Mouse (Mus musculus): ENCODE measurements around the gene Pon1.

Pon1 gene

DNA sequence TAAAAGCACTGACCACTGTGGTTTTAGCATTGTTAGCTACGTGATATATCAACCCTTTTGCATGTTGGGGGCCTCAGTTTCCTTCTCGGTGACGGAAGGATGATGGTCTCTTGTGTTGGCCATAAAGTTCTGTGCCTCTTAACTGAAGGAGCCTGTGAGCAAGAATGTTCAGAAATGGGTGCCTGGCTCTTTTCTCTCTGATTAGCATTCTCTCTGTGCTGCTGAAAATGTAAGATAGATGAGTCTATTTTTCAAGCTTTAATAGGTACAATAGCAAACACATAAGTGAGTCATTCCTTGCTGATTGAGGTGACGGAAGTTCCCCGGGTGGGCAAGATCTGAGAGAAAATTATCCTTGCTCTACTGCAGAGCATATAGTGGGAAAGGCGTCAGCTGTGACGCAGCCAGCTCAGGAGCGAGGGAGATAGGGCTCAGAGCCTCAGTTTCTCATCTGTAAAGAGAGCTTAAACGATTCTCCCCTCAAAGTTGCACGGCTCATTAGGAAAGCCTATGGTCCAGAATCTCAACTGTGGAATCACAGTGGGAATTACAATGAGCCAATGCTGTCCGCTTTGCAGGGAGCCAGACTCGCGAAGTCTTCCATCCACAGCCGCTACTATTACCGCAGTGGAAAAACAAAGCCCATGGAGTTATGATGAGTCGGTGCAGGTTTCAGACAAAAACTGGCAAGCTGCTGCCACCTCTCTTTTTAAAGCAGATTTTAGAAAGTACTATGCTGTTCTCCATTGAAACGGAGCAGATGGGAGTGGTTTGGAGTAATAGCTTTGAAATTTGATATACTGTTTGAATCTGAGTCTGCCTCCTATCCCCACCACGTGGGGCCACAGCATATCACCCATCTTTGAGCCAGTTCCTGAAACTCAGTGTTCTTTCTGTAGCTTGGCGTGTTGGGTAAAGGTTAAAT, 15.5 kb downstream of the Pon1 start:
- no peak for DNase-seq (ENCODE audit: low spot score in 2 of 2)

DNA sequence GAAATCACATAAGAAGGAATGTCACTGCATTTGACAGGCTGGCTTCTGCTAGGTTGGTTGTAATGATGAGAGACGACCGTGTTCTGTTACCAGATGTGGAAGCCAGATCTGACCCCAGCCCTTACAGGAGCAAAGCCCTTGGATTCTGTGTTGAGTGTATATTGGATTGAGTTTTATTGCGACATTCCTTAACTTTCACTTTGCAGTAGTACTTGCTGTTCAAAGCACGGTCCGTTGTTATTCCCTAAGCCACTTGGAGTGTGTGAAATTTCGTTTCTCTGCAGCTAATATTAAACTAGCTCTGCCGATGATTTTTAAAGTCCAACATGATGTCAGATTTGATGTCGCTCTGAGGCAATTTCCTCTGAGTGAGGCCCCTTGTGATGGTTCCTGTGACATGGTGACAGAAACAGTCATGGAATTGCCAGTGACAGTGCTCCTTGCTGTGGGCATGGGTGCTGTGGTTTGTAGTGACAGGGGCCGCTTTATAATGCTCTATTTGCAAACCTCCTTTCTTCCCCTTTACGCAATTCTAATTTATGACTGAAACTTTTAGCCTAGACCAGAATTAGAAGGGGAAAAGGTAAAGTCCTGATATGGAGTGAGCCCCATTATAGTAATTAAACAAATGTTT, 19.4 kb downstream of the Pon1 start:
- DNase-seq (ENCODE audit: low spot score in 2 of 2) = no peak

DNA sequence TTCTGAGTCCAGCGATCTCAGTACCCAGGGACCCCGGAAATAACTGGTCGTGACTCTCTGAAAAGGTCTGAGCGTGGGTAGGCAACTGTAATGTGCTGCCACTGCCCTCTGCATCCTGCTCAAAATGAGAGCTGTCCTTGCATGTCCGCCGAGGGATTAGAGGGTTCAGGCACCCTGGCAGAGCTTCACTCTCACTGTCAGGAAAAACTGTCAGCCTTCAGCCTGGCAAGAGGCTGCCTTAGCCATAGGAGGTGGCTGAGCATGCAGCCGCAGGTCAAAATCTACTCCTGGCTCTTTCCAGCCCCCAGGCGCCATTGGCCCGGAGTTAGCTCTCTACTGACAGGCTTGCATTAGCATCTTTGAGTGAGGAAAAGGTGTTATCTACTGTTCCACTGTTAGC, 21.2 kb downstream of the Pon1 start:
- no peak for DNase-seq (ENCODE audit: low spot score in 2 of 2)

DNA sequence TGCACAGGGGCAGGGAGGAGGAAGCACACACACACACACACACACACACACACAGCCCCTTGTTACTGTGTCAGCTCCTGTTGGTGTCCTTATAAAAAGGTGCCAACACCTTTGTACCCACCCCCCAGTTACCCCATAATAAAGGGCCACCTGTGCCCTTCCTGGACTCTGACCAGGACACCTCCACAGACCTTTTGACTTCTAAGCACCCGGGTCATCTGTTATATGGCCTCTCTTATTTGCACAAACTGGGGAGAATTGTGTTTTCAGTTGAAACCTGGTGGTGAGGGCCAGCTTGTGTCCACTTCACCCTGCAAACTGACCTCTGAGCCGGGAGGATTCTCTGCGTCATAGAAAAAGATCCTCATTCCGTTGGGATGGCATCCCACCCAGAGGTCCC, 22.3 kb downstream of the Pon1 start:
- no peak for DNase-seq (ENCODE audit: low spot score in 2 of 2)

DNA sequence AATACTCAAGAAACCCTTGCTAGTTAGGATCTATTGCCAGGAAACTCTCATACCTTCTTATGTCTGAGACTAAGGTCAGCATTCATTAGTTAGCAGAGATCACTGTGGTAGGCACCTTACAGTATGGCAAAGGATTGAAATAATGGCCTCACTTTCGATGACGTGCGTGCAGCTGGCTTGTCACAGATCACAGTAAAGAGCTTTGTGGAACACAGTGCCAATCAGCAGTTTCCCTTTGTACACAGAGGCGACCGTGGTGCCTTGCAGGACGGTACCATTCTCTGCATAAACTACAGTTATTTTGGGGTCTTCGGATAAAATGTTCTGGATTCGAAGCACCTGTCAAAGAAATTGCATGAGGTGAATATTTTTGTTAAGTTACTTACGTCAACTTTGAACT, 25.6 kb downstream of the Pon1 start:
- no peak for DNase-seq (ENCODE audit: low spot score in 2 of 2)

DNA sequence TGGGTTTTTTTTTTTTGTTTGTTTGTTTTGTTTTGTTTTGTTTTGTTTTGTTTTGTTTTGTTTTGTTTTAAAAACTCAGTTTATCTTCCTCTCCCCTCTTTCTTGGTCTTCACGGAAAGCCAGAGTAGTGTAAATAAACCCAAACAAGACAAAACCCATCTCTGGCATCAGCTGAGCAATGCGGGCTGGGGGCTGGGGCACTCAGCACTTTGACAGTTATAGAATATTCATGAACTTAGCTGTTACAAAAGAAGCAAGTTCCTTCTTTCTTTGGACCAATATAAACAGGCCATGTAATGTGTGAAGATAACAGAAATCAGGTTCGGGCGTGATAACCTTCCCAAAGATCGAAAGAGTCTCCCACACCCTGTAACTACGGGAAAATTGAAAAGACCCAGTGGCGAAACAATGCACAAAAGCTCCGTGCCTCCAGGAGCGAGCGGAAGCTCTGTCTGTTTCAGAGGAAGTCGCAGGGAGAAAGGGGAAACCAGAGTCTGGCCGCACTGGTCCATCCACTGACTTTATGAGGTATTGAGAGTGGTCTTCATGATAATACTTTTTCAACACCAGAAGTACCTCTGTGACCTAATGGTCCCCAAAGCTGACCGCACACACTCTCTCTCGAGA, 26.6 kb downstream of the Pon1 start:
- no peak for DNase-seq (ENCODE audit: low spot score in 2 of 2)

DNA sequence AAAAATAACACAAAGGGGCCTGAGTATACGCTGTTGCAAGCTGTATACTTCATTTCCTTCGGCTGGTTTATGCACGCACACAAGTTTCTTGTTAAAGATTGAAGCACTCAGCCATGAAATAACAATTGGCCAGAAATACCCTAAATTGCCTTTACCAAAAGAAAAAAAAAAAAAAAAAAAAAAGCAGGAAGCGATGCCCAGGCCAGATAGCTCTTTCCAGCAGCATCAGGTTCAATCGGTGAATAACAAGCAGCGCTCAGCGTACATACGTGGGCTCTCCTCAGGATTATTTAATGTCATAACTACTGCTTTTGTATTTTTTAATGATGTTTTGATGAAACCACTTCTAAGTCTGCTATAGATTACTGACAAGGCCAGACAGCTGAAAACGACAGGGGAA, 28.9 kb downstream of the Pon1 start:
- no peak for DNase-seq (ENCODE audit: low spot score in 2 of 2)

DNA sequence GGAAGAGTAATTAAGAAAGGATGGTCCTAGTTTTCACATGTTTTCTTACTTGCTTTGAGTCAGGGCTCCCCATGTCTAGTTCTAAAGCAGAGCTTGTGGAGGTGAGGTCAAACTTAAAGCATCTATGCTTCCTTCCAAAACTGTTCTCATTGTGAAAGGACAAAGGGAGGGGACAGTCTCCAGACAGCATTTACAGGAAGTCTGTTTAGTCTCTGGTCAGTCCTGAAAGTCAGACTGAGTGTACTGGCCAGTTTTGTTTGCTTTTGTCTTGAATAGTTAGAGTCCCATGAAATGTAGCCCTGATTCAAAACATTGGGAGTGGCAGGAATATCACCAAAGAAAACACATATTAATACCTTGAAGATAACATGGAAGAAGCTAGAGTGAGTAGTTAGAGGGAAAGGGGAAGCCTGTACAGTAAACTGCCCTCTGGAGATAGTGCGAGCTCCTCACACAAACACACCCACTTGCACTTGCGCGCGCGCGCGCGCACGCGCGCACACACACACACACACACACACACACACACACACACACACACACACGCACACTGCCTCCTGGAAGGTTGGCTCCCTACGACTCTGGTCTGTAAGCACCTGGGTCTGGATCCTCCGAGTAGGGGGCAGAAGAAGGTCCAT, 30.1 kb downstream of the Pon1 start:
- no peak for DNase-seq (ENCODE audit: low spot score in 2 of 2)

DNA sequence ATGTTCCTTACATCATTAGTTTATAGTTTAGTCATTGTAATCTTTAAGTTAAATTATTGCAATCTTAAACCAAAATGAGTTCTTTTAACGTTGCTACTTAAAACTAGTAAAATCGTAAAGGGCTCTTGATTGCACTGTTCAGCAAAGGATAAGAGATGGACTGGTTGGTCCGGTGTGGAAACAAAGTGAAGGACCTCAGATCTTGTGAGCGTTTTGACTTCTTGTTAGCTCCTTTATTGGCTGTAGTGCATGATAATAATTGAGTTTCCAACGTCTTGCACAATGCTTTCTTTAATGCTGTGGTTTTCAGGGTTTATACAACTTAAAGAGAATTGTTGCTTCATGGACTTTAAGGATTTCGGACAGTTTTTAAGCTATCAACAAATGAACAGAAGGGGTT, 31.7 kb downstream of the Pon1 start:
- no peak for DNase-seq (ENCODE audit: low spot score in 2 of 2)

DNA sequence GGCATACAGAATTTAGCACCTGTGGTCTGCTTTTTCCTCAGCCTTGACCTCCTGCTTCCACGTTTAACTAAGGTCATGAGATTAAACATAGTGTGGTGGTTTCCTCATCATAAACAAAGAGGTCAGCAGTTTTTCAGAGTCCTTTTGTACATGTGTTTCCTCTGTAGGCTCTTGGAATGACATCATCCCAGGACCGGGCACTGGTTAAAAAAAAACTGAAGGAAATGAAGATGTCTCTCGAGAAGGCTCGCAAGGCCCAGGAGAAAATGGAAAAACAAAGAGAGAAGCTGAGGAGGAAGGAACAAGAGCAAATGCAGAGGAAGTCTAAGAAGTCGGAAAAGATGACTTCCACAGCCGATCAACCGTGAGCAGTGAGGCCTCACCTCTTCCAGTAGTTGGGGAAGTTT, 34.4 kb downstream of the Pon1 start:
- DNase-seq (ENCODE audit: low spot score in 2 of 2) = no peak

DNA sequence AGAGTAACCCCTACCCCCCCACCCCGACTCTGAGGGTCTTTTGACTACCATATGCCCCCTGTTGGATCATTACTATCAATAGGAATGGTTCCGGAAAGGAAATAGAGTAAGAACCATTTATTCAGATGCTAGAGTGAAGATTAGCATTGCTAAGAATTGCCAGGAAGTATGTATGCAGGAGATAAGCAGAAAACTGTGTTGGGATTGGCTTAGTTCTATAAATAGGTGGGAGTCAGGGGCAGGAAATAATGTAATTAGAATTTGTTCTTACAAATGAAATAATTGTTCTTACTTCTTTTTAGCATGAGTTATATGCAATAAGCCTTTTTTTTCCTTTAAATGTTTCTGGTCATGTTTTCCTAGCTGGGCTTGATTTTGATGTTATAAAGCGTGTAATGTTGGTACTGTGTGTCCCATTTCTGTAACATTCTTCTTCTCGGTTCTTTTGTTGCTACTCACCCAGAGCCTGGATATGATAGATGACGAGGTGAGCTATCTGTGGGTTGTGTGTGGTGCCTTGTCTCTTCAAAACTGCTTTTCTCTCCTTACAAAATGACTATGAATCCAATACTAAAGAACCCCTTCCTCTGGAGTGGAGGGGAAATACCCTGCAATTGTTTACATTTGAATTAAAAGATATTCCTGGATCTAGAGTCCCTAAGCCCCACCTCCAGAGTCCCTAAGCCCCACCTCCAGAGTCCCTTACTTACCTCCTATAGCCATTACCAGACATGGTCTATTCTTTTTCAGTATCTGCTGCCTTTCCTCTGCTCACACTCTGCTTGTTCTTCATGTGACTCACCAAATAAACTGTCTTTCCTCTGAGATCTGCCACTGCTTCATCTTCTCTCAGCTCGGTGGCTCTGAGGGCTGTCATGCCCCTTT, 37.0 kb downstream of the Pon1 start:
- DNase-seq (ENCODE audit: low spot score in 2 of 2) = no peak

DNA sequence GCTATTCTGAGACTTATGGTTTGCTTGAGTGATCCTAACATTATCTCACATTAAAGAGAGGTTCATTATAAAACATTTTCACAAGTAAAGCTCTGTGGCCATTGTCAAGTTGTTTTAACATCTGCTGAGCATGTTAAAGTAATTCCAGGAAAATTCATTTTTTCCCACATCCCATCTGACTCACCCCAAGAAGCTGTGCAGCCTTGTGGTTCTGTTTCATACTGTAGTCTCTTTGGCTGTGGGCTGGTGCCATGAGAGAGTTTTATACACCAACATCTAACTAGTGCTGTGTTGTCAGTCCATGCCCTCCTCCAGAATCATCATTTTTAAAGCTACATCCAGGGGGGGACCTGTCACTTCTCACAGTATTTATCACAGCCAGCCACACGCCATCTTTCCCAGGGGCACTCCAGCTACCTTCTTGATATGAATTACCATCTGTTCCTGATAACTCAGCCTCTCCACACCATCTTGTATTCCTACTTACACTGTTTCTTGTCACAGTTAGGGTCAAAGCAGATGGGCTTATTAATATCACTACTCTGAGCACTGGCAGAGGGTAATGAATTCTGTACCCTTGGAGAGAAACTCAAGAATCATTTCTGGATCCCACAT, 38.3 kb downstream of the Pon1 start:
- no peak for DNase-seq (ENCODE audit: low spot score in 2 of 2)

DNA sequence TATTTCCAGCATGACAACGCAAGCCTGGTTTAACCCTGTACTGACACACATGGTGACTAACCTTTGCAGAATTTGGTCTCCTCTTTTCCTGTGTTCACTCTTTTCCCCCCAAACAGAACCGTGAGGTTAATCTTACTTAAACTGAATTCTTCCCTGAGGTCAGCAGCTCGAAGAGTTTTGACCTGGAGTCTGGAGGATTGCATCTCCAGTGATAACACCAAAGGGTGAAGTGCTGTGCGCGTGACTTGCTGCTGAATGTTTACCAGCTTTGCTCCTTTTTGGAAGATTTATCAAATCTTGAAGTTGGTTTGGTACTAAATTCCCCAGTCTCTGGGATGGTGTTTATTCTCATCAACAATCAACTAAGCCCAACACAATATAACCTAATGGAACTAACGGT, 39.0 kb downstream of the Pon1 start:
- no peak for DNase-seq (ENCODE audit: low spot score in 2 of 2)

DNA sequence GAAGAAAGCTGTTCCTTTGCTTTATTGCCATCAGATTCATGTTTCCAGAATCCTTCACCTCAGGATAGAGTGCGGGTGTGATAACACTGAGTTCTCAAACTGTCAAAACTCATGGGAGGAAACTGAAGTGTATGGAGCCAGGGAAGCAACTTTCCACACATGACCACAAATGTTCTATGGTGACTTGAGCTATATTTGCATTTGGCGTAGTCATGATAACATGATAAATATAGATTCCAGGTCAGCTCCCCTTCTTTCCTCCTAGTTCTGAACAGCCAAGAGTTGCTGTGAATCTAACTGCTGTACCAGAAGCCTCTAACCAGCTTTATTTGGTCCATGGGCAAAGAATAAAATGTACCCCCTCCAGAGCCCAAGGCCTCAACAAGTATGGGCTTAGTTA, 41.6 kb downstream of the Pon1 start:
- DNase-seq (ENCODE audit: low spot score in 2 of 2) = no peak

DNA sequence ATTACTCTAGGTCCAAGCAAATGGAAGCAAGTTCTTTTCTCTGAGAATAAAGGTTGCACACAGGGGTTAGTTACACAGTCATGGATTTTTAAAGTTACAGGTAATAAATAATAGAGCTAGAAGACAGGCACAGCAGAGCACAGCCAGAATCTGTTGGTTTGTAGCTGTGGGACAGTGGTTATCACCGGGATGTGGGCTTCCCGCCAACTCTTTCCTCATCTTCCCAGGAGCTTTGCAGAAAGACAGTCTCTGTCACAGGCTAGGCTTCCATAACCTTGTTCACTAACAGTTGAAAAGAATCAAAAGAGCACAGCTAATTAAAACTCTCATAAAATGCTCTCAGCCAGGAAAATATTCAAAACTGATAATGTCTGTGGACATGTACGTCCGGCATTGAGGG, 42.6 kb downstream of the Pon1 start:
- DNase-seq (ENCODE audit: low spot score in 2 of 2) = no peak

DNA sequence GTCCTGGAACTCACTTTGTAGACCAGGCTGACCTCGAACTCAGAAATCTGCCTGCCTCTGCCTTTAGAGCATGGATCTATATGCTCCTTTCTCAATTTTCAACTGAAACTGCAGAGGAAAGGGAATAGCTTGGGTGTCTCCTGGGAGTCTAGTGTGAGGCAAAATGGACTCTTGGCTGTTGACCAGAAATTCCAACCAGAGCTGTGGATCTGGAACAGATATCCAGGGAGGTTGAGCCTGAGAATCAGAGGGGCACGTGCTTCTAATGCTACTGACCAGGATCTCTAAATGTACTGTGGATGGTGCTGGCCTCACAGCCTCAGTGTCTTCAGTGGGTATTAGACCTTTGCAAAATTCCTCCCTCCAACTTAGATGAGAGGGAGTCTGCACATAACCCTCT, 43.8 kb downstream of the Pon1 start:
- no peak for DNase-seq (ENCODE audit: low spot score in 2 of 2)

DNA sequence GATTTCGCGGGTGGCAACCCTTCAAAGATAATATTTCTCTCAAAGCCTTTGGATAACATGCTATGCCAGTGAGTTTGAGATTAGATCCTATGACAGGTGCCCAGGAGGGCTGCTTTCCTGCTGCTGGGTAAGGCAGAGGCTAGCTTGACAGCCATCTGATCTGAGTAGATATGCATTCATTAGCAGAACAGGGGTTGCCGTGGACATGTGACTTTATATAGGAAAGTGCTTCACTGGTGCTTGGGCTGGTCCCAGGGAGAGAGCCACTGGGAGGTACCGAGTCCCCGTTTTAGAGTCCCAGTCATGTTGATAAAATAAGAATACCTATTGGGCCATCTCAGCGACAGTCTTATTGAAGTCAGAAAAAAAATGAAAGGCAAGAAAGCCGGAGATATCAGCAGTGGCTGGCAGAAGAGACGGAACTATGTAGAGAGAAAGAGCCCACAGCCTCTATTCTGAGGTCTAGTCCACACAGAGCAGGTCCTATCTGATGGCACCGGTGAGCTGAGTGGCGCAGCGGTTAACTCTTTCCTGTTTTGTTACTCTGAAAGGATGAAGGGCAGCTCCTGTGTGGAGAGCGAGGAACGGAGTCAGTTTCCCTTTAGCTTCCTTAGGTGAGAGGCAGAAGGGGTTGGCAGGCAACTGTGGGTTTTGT, 46.1 kb downstream of the Pon1 start:
- DNase-seq (ENCODE audit: low spot score in 2 of 2) = no peak

DNA sequence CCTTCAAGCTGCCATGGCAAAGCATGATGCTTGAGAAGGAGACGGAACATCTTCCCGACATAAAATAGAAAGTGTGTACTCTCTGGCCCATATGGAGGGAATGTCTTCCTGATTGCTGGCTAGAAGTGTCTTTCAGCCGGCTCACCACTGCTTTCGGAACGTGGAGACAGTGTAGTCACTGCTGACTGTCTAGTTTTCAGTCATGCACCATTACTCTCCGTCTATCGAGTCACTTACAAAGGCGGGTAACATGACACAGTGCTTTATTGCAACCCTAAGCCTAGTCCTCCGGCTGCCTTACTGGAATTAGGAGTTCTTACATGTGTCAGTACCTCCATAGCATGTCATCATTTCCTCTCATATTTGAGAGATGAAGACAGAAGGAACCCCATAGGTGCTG, 54.1 kb downstream of the Pon1 start:
- no peak for DNase-seq (ENCODE audit: low spot score in 2 of 2)

DNA sequence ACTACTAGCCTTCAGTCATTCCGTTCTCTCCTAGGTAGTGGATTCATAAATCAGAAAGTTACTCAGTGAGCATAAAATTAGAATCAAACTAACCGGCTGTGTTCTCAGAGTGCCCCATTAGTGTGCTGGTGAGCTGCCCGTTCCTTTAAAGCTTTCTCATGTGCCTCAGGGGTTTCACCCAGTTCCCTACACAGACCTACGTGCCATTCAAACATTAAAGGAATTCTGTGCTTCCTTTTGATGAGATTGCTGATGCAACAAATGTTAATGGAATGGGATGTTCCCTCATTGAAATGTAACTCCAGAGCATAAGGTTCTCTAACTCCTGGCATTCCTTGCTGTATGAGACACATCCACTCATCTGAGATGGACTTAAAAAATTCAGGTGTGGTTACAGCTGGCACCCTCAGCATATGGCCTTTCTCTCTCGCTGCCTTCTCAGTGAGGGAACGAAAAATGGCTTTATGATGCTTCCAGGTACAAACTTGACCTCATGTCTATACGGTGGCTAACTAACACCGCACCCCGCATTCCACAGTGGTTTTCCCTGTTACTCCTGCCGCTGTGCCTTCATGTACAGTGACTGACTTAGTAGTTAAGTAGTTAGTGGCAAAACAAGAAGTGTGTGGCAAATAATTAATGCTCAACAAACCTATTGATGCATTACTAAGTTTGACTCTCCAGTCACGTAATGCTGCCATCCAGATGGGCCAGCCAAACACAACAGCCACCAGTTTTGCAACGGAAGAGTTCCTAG, 54.7 kb downstream of the Pon1 start:
- DNase-seq (ENCODE audit: low spot score in 2 of 2) = no peak

DNA sequence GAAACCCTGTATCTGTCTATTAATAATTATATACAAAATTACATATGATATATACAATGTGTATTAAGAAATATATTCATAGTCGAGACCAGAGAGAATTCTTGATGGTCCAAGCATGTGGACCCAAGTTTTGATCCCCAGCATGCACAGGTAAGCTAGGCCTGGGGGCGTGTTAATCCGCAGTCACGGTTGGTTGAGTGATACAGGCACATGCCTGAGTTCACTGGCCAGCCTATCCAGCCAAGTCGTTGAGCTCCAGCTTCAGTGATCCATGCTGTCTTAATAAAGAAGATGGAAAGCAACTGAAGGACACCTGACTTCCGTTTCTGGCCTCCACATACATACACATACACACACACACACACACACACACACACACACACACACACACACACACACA, 57.7 kb downstream of the Pon1 start:
- no peak for DNase-seq (ENCODE audit: low spot score in 2 of 2)
